Mouse (Mus musculus) lung, adult 2 months (tissue): ENCODE measurements around the gene Bmf.

Source experiments
- CTCF ChIP-seq: fragments of 200-500 bp; IDR thresholded peaks from 2 replicates; pipeline ENCODE4 v1.5.1; 2011; ENCODE audit warnings: mild to moderate bottlenecking, low read length, control low read depth; ENCODE audit not compliant: insufficient read depth
- POLR2A ChIP-seq: fragments of 200-500 bp; IDR thresholded peaks from 2 replicates; pipeline ENCODE4 v1.6.1; 2011; ENCODE audit warnings: low read depth, mild to moderate bottlenecking, control low read depth, low read length, borderline replicate concordance; ENCODE audit errors: extremely low read depth

DNA sequence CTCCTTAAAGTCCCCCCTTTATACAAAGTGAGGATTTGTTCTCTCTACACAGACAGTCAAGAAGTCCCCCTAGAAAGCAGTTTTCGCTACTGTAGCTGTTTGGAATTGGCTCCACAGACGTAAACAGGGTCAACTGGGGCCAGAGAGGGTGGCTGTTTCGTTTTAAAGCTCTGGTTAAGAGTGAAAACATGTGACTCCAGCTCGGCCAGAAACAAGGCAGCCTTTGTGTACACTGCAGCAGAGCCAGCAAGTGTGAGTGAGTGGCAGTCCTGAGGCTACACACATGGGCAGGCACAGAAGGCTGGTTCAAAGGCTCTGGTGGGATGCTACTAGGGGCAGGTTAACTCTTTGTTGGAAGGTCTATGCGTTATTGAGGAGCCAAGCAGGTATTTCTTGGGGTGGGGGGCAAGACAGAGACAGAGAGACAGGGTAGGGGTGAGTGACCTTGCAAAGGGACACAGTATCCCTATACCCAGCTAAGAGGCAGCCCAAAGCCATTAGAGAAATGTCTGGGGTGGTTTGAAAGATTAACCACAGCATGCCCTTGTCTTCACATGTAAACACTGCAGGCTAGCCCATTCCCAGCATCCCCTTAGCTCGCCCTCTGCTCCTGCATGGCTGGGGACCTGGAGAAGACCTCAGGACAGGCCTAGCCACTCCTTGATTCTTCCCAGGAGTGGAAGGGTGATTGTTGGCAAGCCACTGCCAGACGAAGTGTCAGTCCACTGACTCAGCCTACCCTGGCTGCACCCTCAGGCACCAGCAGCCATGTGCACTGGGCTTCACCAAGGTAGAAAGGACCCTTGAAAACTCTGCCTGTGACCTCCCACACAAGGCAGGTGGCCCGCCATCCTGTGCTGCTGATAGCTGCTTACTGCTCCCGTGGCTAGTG lies 29.2 kb downstream of the Bmf start:
- TF ChIP-seq POLR2A = no peak
- no peak for TF ChIP-seq CTCF
